Mouse (Mus musculus): Measurements from ENCODE around the gene Tbx10.
"Not testable (repeated sequence)": the region's sequence is repeated elsewhere in the genome, so short reads cannot be mapped to it uniquely, and the experiment has no call there.

Gene Tbx10

DNA sequence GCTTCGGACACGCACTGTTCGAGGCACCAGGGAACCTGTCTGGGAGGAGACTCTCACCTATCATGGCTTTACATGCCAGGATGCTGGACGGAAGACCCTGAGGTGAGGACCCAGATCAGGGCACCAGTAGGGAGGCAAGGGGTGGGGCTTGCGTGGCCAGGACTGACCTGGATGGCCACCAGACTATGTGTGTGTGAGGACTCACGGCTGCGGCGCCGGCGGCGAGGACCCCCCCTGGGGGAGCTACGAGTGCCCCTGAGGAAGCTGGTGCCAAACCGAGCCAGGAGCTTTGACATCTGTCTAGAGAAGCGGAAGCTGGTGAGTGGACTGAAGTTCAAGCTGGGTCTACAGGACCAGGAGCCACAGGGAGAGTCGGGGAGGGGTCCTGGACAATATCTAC lies 11.8 kb downstream of the Tbx10 start:
- no peak for DNase-seq (ENCODE audit: low read depth)

DNA sequence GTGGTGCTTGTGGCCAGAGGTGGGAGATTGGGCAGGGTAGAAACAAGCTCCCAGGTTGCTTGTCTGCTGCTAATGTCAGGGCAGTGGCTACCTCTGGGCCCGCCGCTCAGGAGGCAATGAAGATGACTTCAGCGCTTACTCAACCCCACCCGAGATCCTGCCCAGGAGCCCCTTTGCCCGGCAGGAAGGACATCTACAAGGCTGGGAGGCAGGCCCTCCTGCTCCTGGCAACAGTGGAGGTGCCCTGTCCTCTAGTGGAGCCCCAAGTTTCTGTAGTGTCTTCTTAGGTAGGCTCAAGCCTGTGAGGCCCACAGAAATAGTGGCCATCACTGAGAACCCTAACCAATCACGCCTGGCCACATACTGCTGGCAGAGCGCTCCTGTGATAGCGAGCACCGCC lies 12.5 kb downstream of the Tbx10 start:
- DNase-seq (ENCODE audit: low read depth) = no peak

- DNase-seq (ENCODE audit: low read depth) = no peak
These were observed 13.4 kb downstream of the Tbx10 start for GRCm38 (mm10) chr19:4005971-4006370.

DNA sequence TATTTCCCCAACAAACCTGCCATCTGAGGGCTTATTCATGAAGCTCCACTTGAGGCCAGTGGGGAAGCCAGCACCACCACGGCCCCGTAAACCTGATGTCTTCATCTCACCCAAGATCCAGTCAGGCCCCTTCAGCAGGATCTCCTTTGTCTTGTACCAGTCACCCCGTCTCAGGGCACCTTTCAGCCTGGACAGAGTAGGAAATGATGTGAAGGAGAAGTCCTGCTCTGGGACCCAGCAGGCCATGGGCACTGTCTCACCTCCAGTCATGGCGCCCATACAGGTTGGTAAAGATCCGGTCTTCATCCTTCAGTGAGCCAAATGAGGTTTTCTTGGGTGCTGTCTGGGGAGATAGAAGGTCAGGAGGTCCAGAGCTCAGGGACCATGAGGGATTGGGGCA lies 18.5 kb downstream of the Tbx10 start:
- DNase-seq (ENCODE audit: low read depth) = no peak

DNA sequence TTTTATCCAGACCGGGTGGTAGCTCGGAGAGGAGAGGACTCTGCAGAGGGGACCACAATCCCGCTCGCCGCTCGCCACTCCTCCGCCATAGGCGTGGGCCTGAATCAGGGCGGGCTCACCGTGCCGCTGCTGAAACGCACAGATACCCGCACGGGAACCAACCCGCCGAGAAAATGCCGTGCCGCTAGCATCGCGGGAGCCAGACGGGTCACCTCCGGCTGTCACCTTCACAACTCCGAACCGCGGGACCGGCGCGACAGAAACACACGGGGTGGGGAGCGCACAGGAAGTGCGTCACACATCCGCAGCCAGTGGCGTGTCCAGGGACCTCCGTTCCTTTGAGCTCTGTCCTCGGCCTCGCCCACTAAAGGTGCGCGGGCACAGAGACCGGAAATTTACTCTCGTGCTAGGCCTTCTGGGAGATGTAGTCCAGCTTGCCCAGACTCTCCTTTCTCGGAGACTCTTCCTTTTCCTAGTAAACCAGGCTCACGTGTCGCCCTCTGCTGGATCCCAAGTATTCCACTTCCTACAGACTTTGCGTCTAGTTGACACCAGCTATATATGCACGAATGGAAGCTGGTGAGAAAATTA lies 20.0 kb downstream of the Tbx10 start, which contains the start of gene Ndufv1:
Gene Ndufv1 (minus strand): TSS at position 375 of the 591 bp plus-strand sequence.
- peak; percentile 96 for DNase-seq (ENCODE audit: low read depth)

GRCm38 (mm10) chr19:4013066-4013465 lies 20.5 kb downstream of the Tbx10 start:
- no peak for DNase-seq (ENCODE audit: low read depth)

DNA sequence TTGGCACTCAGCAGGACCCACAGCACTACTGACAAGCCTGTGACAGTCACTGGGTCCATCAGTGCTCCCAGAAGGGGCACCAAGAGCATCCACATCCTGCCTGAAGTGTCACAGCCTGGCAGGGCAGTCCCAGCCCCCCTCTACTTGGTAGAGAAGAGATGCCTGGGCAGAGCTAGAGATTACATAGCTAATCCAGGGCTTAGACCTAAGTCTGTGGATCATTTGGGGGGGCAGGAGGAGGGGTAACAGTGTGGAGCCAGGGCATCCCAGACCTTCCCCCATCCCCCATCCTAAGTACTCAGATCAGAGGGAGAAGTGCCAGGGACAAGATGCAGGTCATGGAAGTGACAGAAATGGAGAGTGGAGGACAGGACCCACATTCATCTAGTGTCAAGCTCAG lies 22.2 kb downstream of the Tbx10 start:
- no peak for DNase-seq (ENCODE audit: low read depth)

- DNase-seq (ENCODE audit: low read depth) = no peak
These were observed 23.1 kb downstream of the Tbx10 start for GRCm38 (mm10) chr19:4015635-4016034.

DNA sequence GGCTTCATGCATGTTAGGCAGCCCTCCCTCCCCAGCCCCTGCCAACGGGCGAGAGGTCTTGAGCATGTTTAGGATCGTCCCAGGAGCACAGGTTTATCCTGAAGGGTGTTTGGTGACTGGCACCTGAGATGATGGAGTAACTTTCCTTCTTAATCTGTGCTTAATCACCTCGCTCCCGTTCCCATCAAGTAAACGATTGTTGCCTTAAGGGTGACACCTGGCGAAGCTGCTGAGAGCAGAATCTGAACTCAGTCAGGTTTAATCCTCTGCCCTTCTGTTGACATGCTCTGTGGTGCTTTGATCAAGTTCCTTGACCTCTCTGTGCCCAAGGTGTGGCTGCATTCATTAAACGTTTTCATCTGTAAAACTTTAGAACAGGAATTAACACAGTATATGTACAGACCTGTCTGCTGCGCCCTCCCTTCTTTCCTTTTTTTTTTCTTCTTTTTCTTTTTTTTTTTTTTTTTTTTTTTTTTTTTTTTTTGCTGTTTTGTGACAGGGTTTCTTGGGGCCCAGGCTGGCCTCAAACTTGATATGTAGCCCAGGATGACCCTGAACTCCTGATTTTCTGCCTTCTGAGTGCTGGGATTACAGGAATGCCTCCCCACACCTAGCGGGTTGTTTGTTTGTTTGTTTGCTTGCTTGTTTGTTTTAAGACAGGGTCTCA lies 25.5 kb downstream of the Tbx10 start:
- DNase-seq (ENCODE audit: low read depth) = no peak

GRCm38 (mm10) chr19:4018743-4019583 lies 26.4 kb downstream of the Tbx10 start:
- peak; percentile 81 for DNase-seq (ENCODE audit: low read depth)

- DNase-seq (ENCODE audit: low read depth) = no peak
These were observed 30.6 kb downstream of the Tbx10 start for GRCm38 (mm10) chr19:4023185-4023584.

GRCm38 (mm10) chr19:4027576-4027975 lies 35.0 kb downstream of the Tbx10 start:
- DNase-seq (ENCODE audit: low read depth) = no peak

GRCm38 (mm10) chr19:4032668-4033067 lies 40.1 kb downstream of the Tbx10 start:
- DNase-seq (ENCODE audit: low read depth) = no peak

- DNase-seq (ENCODE audit: low read depth) = no peak
These were observed 40.7 kb downstream of the Tbx10 start for GRCm38 (mm10) chr19:4033298-4033697.

DNA sequence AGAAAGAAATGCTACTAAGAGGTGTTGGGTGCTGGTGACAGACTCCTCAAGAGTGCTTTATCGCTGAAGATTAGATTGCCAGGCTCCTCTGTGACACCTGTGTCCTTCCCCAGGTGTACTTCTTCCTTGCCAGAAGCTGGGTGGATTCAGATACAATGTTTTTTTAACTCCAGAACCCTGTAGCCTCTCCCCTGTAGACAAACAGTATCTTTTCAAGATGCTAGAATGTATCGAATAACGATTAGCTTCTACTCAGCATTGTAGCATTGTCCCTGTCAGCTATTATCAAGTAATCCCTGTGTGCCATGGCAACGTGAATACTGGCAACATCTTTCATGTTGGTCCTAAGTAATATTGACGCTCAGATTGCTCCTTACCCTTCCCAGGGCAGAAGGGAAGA lies 41.2 kb downstream of the Tbx10 start:
- no peak for DNase-seq (ENCODE audit: low read depth)

DNA sequence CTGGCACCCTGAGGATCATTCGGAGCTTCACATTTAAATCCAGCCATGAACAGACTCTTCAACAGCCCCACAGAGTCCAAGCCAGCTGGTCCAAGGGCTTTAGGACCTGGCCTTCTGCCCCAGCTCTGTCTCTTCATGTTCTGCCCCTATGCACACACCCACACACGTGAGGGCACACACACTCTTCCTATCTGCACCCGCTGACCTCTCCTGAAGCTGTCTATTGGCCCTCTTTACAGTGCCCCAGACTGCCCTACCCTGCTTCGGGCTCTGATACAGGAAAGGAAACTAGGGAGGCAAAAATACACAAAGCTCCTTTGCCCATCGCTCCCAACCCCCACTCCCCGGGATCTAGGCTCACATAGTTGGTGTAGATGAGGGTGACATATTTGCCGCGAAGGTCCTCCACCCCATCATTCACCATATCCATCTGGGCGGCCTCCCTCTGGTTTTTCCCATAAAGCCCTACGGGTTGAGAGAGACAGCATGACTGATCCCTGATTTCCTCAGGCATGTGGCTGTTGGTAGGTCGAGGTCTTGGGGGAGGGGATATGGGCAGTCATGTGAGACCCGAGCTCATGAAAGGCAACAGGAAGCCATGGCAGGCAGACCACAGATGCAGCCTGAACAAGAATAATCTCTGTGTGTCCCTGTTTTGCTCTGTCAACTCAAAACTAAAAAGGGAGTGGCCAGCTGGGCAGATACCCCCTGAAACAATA lies 43.9 kb downstream of the Tbx10 start:
- DNase-seq (ENCODE audit: low read depth) = no peak

DNA sequence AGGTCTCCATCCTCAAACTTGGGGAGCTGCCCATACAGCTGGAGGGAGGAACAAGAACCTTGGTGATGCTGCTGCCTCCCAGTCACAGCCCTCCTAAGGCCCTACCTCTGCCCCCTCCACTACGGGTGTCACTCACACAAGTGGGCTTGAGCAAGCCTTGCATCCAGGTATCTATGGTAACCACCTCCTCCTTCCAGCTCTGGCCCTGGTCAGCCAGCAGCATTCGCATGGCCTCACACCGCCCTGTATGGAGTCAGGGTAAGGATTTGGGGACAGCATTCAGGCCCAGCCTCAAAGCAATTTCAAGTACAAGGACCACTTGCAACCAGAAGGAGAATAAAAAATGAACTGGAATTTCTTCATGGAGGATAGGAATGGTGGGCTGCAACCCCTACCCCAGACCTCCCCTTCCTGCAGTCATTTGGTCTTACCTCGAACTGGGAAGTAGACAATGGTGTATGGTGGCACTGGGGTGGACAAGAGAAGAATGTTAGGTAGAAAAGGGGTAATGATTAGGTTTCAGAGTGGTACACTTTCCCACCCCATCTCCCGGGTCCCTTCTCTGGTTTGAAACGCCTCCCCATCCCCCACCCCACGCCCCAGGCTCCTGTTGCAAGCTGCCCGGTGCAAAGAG lies 44.7 kb downstream of the Tbx10 start:
- DNase-seq (ENCODE audit: low read depth) = not testable (repeated sequence)

- peak; percentile 90 for DNase-seq (ENCODE audit: low read depth)
These were observed 45.3 kb downstream of the Tbx10 start, which contains the start of gene Gstp1 for GRCm38 (mm10) chr19:4037788-4038232. Gene Gstp1, minus strand, starts transcription at chr19:4037985.

GRCm38 (mm10) chr19:4040941-4041340 lies 48.4 kb downstream of the Tbx10 start:
- not testable (repeated sequence) for DNase-seq (ENCODE audit: low read depth)

GRCm38 (mm10) chr19:4041500-4041899 lies 48.9 kb downstream of the Tbx10 start:
- not testable (repeated sequence) for DNase-seq (ENCODE audit: low read depth)

GRCm38 (mm10) chr19:4042124-4042523 lies 49.6 kb downstream of the Tbx10 start:
- DNase-seq (ENCODE audit: low read depth) = no peak

GRCm38 (mm10) chr19:4044109-4044508 lies 51.6 kb downstream of the Tbx10 start:
- not testable (repeated sequence) for DNase-seq (ENCODE audit: low read depth)

All from naive thymus-derived CD4-positive, alpha-beta T cell, adult 2 months (primary cell).